Mouse (Mus musculus) cerebellum, adult 2 months (tissue): ENCODE results near the gene Syngr3.

ENCODE experiments used
- CTCF ChIP-seq: fragments of 200-500 bp; IDR thresholded peaks from 2 replicates; pipeline ENCODE4 v1.5.1; 2011; ENCODE audit warnings: low read depth, mild to moderate bottlenecking, control low read depth, low read length, moderate library complexity, borderline replicate concordance; ENCODE audit not compliant: insufficient read depth
- POLR2A ChIP-seq: fragments of 200-500 bp; IDR thresholded peaks from 2 replicates; pipeline ENCODE4 v1.6.1; 2011; ENCODE audit warnings: low read length, control low read depth, borderline replicate concordance; ENCODE audit not compliant: insufficient read depth

DNA sequence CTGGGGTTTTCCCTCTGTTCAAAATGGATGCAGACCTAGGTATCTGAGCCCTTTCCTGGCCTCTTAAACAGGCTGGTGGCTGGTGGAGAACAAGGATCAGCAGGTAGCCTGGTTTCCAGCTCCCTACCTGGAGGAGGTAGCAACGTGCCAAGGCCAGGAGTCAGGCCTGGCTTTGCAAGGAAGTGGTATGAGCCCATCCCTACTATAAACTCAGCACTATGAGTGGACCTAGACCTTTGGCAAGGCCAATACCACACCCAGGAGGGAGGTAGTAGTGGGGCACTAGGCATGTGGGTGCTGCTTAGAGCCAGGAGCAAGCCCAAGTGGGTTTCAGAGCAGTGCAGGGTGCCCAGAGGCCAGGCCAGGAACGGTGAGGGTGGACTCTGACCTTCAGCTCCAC, 9.7 kb upstream of the Syngr3 start:
- no peak for TF ChIP-seq CTCF
- no peak for TF ChIP-seq POLR2A
